Comparison of ENCODE assay signal across 8 mouse cellular contexts in genomic region chr4:134851876-134852275, GRCm38 (mm10). TPM values are rescaled to one million over a fixed set of nuclear protein-coding genes. Genes with fewer than 3 reads are reported as not detected.
DNase-seq lines count a peak whose midpoint lies in the region; ATAC-seq and TF ChIP-seq lines count a peak whose summit lies in the region.

No protein-coding gene starts in this region.

- peak overlapping the region; percentile 98 for H3K9ac ChIP-seq in ES-Bruce4 (ENCODE audit: low read depth, poor library complexity, severe bottlenecking)
- peak overlapping the region; percentile 83 for H3K9ac ChIP-seq in intestine, embryonic 15.5 days
- H3K9ac ChIP-seq in neural tube, embryonic 12.5 days: peak overlapping the region; percentile 99

- no peaks in the 10 kb centered on the region for H3K9me3 ChIP-seq in ES-Bruce4 (replicated peaks; ENCODE audit: control insufficient read depth, insufficient read depth, low read length, poor library complexity, severe bottlenecking)
- H3K9me3 ChIP-seq in embryonic facial prominence, embryonic 10.5 days: no peaks in the 10 kb centered on the region
- no peaks in the 10 kb centered on the region for H3K9me3 ChIP-seq in intestine, embryonic 15.5 days
- peaks cover 3% of the 10 kb centered on the region; the same call in 1 of the 2 replicates for H3K9me3 ChIP-seq in neural tube, embryonic 12.5 days

- no peaks in the 10 kb centered on the region for H3K27me3 ChIP-seq in kidney, adult 2 months (replicated peaks; ENCODE audit: control insufficient read depth, insufficient read depth, low read length)
- no peaks in the 10 kb centered on the region for H3K27me3 ChIP-seq in ES-Bruce4 (ENCODE audit: control insufficient read depth, insufficient read depth, low read length, poor library complexity, severe bottlenecking)
- peaks cover 26% of the 10 kb centered on the region for H3K27me3 ChIP-seq in embryonic facial prominence, embryonic 10.5 days (replicated peaks; ENCODE audit: low read depth, poor library complexity, severe bottlenecking)
- no peaks in the 10 kb centered on the region for H3K27me3 ChIP-seq in intestine, embryonic 15.5 days (replicated peaks)
- H3K27me3 ChIP-seq in neural tube, embryonic 12.5 days (replicated peaks): peaks cover 17% of the 10 kb centered on the region; the same call in 1 of the 2 replicates

- DNase-seq in kidney, adult 2 months: no peak
- no peak for DNase-seq in kidney, adult 11 months
- DNase-seq in embryonic facial prominence, embryonic 10.5 days (ENCODE audit: low spot score): no peak
- DNase-seq in adrenal gland, adult 8-10 months: no peak
- no peak for DNase-seq in layer of hippocampus, postnatal 10 days (ENCODE audit: low spot score in 2 of 2)

- TF ChIP-seq CTCF in kidney, adult 2 months (conservative IDR thresholded peaks at IDR 0.05; ENCODE audit: insufficient read depth, insufficient read length, low read depth, low read length): no peak
- no peak for TF ChIP-seq CTCF in ES-Bruce4 (IDR thresholded peaks at IDR 0.05; ENCODE audit: low read depth, low read length)

- H3K4me2 ChIP-seq in intestine, embryonic 15.5 days (replicated peaks): peak overlapping the region; percentile 89
- H3K4me2 ChIP-seq in neural tube, embryonic 12.5 days (replicated peaks): peak overlapping the region; percentile 85

- H3K4me3 ChIP-seq in kidney, adult 2 months (ENCODE audit: insufficient read depth, low read depth, low read length): peak overlapping the region; percentile 30; the same call in 1 of the 2 replicates
- peak overlapping the region; percentile 85 for H3K4me3 ChIP-seq in ES-Bruce4 (ENCODE audit: low read depth, low read length)
- peak overlapping the region; percentile 99 for H3K4me3 ChIP-seq in embryonic facial prominence, embryonic 10.5 days
- H3K4me3 ChIP-seq in intestine, embryonic 15.5 days (replicated peaks): peak overlapping the region; percentile 86
- peak overlapping the region; percentile 99 for H3K4me3 ChIP-seq in neural tube, embryonic 12.5 days

- TF ChIP-seq POLR2A in kidney, adult 2 months (IDR thresholded peaks at IDR 0.05; ENCODE audit: low read depth, low read length): no peak
- TF ChIP-seq POLR2A in ES-Bruce4 (IDR thresholded peaks at IDR 0.05; ENCODE audit: insufficient read depth, low read length): no peak

- TF ChIP-seq EP300 in ES-Bruce4 (IDR thresholded peaks at IDR 0.05; ENCODE audit: insufficient read depth, low read depth, low read length): no peak

- ATAC-seq in intestine, embryonic 15.5 days: no peak
- ATAC-seq in neural tube, embryonic 12.5 days (ENCODE audit: low FRiP score, low read depth): no peak

- H3K4me1 ChIP-seq in kidney, adult 2 months (ENCODE audit: control insufficient read depth, insufficient read depth, low read length): peaks cover 4% of the 10 kb centered on the region; the same call in 1 of the 2 replicates
- peaks cover 7% of the 10 kb centered on the region for H3K4me1 ChIP-seq in ES-Bruce4 (ENCODE audit: control insufficient read depth, insufficient read depth, low read length)
- H3K4me1 ChIP-seq in embryonic facial prominence, embryonic 10.5 days: peaks cover 53% of the 10 kb centered on the region
- peaks cover 13% of the 10 kb centered on the region; the same call in 1 of the 2 replicates for H3K4me1 ChIP-seq in intestine, embryonic 15.5 days (replicated peaks)
- H3K4me1 ChIP-seq in neural tube, embryonic 12.5 days: peaks cover 21% of the 10 kb centered on the region

- no peak overlapping the region for H3K27ac ChIP-seq in kidney, adult 2 months (ENCODE audit: insufficient read depth, low read depth, low read length)
- no peak overlapping the region for H3K27ac ChIP-seq in ES-Bruce4 (ENCODE audit: insufficient read depth, low read length)
- peak overlapping the region; percentile 98; the same call in 1 of the 2 replicates for H3K27ac ChIP-seq in embryonic facial prominence, embryonic 10.5 days (replicated peaks)
- no peak overlapping the region for H3K27ac ChIP-seq in intestine, embryonic 15.5 days
- H3K27ac ChIP-seq in neural tube, embryonic 12.5 days: no peak overlapping the region

- 20% methylated on average over 14 of the region's 14 CpGs for WGBS in kidney, adult 2 months
- 15% methylated on average over 14 of the region's 14 CpGs for WGBS in embryonic facial prominence, embryonic 10.5 days
- WGBS in intestine, embryonic 15.5 days: 15% methylated on average over 14 of the region's 14 CpGs
- WGBS in neural tube, embryonic 12.5 days: 9% methylated on average over 14 of the region's 14 CpGs

- no peaks in the 10 kb centered on the region for H3K36me3 ChIP-seq in kidney, adult 2 months (ENCODE audit: control insufficient read depth, insufficient read depth, low read length)
- H3K36me3 ChIP-seq in ES-Bruce4 (ENCODE audit: control insufficient read depth, insufficient read depth, low read length, poor library complexity, severe bottlenecking): 0 out of 2 replicates have a peak, but pooled peaks cover 3% of the 10 kb centered on the region
- H3K36me3 ChIP-seq in embryonic facial prominence, embryonic 10.5 days (replicated peaks): no peaks in the 10 kb centered on the region; the same call in 1 of the 2 replicates
- no peaks in the 10 kb centered on the region for H3K36me3 ChIP-seq in intestine, embryonic 15.5 days
- H3K36me3 ChIP-seq in neural tube, embryonic 12.5 days: no peaks in the 10 kb centered on the region

RNA-seq across cellular contexts. Expression of gene Maco1, which starts 1.3 kb away (rescaled TPM):
- 8.5 and 10.8 TPM in 2 replicates for polyA plus RNA-seq in kidney, adult 2 months (2012; rRNA removed)
- polyA plus RNA-seq in ES-Bruce4 (2011; ENCODE audit: insufficient read depth, insufficient read length, low read depth, missing spikeins): 50.0 and 53.2 TPM in 2 replicates
- polyA plus RNA-seq in embryonic facial prominence, embryonic 10.5 days (2016; fragmentation: Nextera tagmentation; extraction: Ambion mirVana): 38.9 and 42.5 TPM in 2 replicates
- polyA plus RNA-seq in intestine, embryonic 15.5 days (2015; fragmentation: Nextera tagmentation; extraction: Ambion mirVana): 28.6 and 31.2 TPM in 2 replicates
- polyA plus RNA-seq in neural tube, embryonic 12.5 days (2016; fragmentation: Nextera tagmentation; extraction: Ambion mirVana): 92.8 and 96.9 TPM in 2 replicates
- 10 to 100 TPM; 36.2 to 51.0 (median 47.8) TPM for total RNA-seq in adrenal gland, adult 8-10 months (2022)
- total RNA-seq in layer of hippocampus, postnatal 10 days (2021): 10 to 100 TPM; 48.2 to 52.1 TPM

RNA-seq across cellular contexts. Expression of gene Rhd, which starts 12.5 kb away (rescaled TPM):
- polyA plus RNA-seq in kidney, adult 2 months (2012; rRNA removed): 0.09 TPM in 1 of 2 replicates, not detected in the other
- polyA plus RNA-seq in ES-Bruce4 (2011; ENCODE audit: insufficient read depth, insufficient read length, low read depth, missing spikeins): 4.2 and 4.6 TPM in 2 replicates
- 8.2 and 11.2 TPM in 2 replicates for polyA plus RNA-seq in embryonic facial prominence, embryonic 10.5 days (2016; fragmentation: Nextera tagmentation; extraction: Ambion mirVana)
- polyA plus RNA-seq in intestine, embryonic 15.5 days (2015; fragmentation: Nextera tagmentation; extraction: Ambion mirVana): 7.9 and 8.4 TPM in 2 replicates
- 5.4 and 6.7 TPM in 2 replicates for polyA plus RNA-seq in neural tube, embryonic 12.5 days (2016; fragmentation: Nextera tagmentation; extraction: Ambion mirVana)
- 1 to 10 TPM in 1 of 4 experiments, under 1 TPM in 1, not detected in 2; 0.84 to 1.1 TPM for total RNA-seq in adrenal gland, adult 8-10 months (2022)
- total RNA-seq in layer of hippocampus, postnatal 10 days (2021): not detected

Comparison
In these comparisons a context has a peak if more than half of its experiments do, and no peak if none do; other contexts are left out.
1. H3K4me3 ChIP-seq: peak in every context shown above with its lines; median percentile 99 in embryonic facial prominence, embryonic 10.5 days; 99 in neural tube, embryonic 12.5 days; 86 in intestine, embryonic 15.5 days; 85 in ES-Bruce4; 30 in kidney, adult 2 months.